Mouse (Mus musculus) MEL (cell line): ENCODE results near the gene Mafb.

Experiments used
- EP300 ChIP-seq, 2 experiments: IDR thresholded peaks; 2 replicates each; pipeline ENCODE4 v1.6.1; 2011; ENCODE audit warnings: improper control_type of control experiment in 2 of 2, low read length in 2 of 2, low read depth in 1 of 2, mild to moderate bottlenecking in 1 of 2
- HCFC1 ChIP-seq: IDR thresholded peaks from 2 replicates; pipeline ENCODE4 v1.6.1; 2012; ENCODE audit warnings: low read depth, mild to moderate bottlenecking, inconsistent platforms, low read length, improper control_type of control experiment, moderate library complexity
- MYC ChIP-seq: IDR thresholded peaks from 2 replicates; pipeline ENCODE4 v1.6.1; 2011; ENCODE audit warnings: low read depth, mild to moderate bottlenecking, low read length, improper control_type of control experiment, moderate library complexity
- USF1 ChIP-seq: IDR thresholded peaks from 2 replicates; pipeline ENCODE4 v1.6.1; 2014; ENCODE audit warnings: low read depth, mild to moderate bottlenecking, inconsistent platforms, low read length, improper control_type of control experiment, moderate library complexity
- ZKSCAN1 ChIP-seq: IDR thresholded peaks from 2 replicates; pipeline ENCODE4 v1.6.1; 2012; ENCODE audit warnings: low read depth, mild to moderate bottlenecking, inconsistent platforms, low read length, improper control_type of control experiment, moderate library complexity

- TF ChIP-seq MYC: no peak
- TF ChIP-seq EP300 (IDR thresholded peaks at IDR 0.05; ENCODE audit: low read depth in 1 of 2, low read length in 2 of 2): no peak
- TF ChIP-seq HCFC1: no peak
- TF ChIP-seq ZKSCAN1: no peak
- no peak for TF ChIP-seq USF1
Measured at GRCm38 (mm10) chr2:160392648-160393047, 25.8 kb upstream of the Mafb start.
